Mouse (Mus musculus): ENCODE data around the gene Svs3b. TPM values are rescaled to one million over a fixed set of nuclear protein-coding genes. Genes with fewer than 3 reads are reported as not detected.
"Not testable (repeated sequence)": the region's sequence is repeated elsewhere in the genome, so short reads cannot be mapped to it uniquely, and the experiment has no call there.

The Svs3b gene
- polyA plus RNA-seq (2012; rRNA removed) = not detected in 2 replicates

GRCm38 (mm10) chr2:164256540-164256939 is at the start of gene Svs3b:
TSS of gene Svs3b (minus strand) at chr2:164256640.
- not testable (repeated sequence) for H3K4me1 ChIP-seq (ENCODE audit: control insufficient read depth, insufficient read depth, low read length); DNase-seq; H3K4me3 ChIP-seq (replicated peaks; ENCODE audit: extremely low read depth, low read depth, low read length)
- 76% methylated on average over 1 of the region's 1 CpGs for WGBS

- not testable (repeated sequence) for H3K4me1 ChIP-seq (ENCODE audit: control insufficient read depth, insufficient read depth, low read length); H3K4me3 ChIP-seq (replicated peaks; ENCODE audit: extremely low read depth, low read depth, low read length); DNase-seq
- 75% methylated on average over 1 of the region's 1 CpGs for WGBS
Measured at GRCm38 (mm10) chr2:164288968-164289367, 32.5 kb upstream of the Svs3b start, which contains the start of gene Svs3a. TSS of gene Svs3a (plus strand) at chr2:164289268.

- no peak for DNase-seq
- TF ChIP-seq POLR2A (IDR thresholded peaks at IDR 0.05; ENCODE audit: borderline replicate concordance, extremely low read depth, low read depth, low read length) (no peak), CTCF (IDR thresholded peaks at IDR 0.05; ENCODE audit: insufficient read depth, low read length) (no peak)
- Histone ChIP-seq H3K4me1 (ENCODE audit: control insufficient read depth, insufficient read depth, low read length) (no peaks in the 10 kb centered on the region), H3K4me3 (replicated peaks; ENCODE audit: extremely low read depth, low read depth, low read length) (no peak within 1 kb of the TSS)
- WGBS = 83% methylated on average over 4 of the region's 4 CpGs
Measured at GRCm38 (mm10) chr2:164278359-164278758, 21.9 kb upstream of the Svs3b start, which contains the start of gene Svs4. TSS of gene Svs4 (minus strand) at chr2:164278459.

- DNase-seq = no peak
- 78% methylated on average over 3 of the region's 3 CpGs for WGBS
- TF ChIP-seq POLR2A (IDR thresholded peaks at IDR 0.05; ENCODE audit: borderline replicate concordance, extremely low read depth, low read depth, low read length) = no peak
- TF ChIP-seq CTCF (IDR thresholded peaks at IDR 0.05; ENCODE audit: insufficient read depth, low read length) = no peak
- Histone ChIP-seq H3K4me3 (replicated peaks; ENCODE audit: extremely low read depth, low read depth, low read length) (no peak within 1 kb of the TSS), H3K4me1 (ENCODE audit: control insufficient read depth, insufficient read depth, low read length) (no peaks in the 10 kb centered on the region)
Measured at GRCm38 (mm10) chr2:164238366-164238765, 18.1 kb downstream of the Svs3b start, which contains the start of gene Svs2. TSS of gene Svs2 (minus strand) at chr2:164238466.

GRCm38 (mm10) chr2:164232671-164233070 is 23.8 kb downstream of the Svs3b start:
- Histone ChIP-seq H3K4me1 (ENCODE audit: control insufficient read depth, insufficient read depth, low read length) (no peaks in the 10 kb centered on the region), H3K4me3 (replicated peaks; ENCODE audit: extremely low read depth, low read depth, low read length) (no peak overlapping the region)
- WGBS = 74% methylated on average over 8 of the region's 8 CpGs
- TF ChIP-seq POLR2A (IDR thresholded peaks at IDR 0.05; ENCODE audit: borderline replicate concordance, extremely low read depth, low read depth, low read length) = no peak
- no peak for DNase-seq

GRCm38 (mm10) chr2:164228361-164229070 is 27.9 kb downstream of the Svs3b start:
- no peak overlapping the region for H3K4me3 ChIP-seq (replicated peaks; ENCODE audit: extremely low read depth, low read depth, low read length)
- 77% methylated on average over 8 of the region's 8 CpGs for WGBS
- TF ChIP-seq POLR2A (IDR thresholded peaks at IDR 0.05; ENCODE audit: borderline replicate concordance, extremely low read depth, low read depth, low read length) = no peak
- TF ChIP-seq CTCF (IDR thresholded peaks at IDR 0.05; ENCODE audit: insufficient read depth, low read length) = no peak

GRCm38 (mm10) chr2:164221522-164221921 is 34.9 kb downstream of the Svs3b start, which contains the start of gene Wfdc15b:
TSS of gene Wfdc15b (minus strand) at chr2:164221660.
- no peak within 1 kb of the TSS for H3K4me3 ChIP-seq (replicated peaks; ENCODE audit: extremely low read depth, low read depth, low read length)
- TF ChIP-seq CTCF (IDR thresholded peaks at IDR 0.05; ENCODE audit: insufficient read depth, low read length) = no peak
- TF ChIP-seq POLR2A (IDR thresholded peaks at IDR 0.05; ENCODE audit: borderline replicate concordance, extremely low read depth, low read depth, low read length) = no peak

More at GRCm38 (mm10) chr2:164228361-164229070, 27.9 kb downstream of the Svs3b start:
- no peak for DNase-seq
- H3K4me1 ChIP-seq (ENCODE audit: control insufficient read depth, insufficient read depth, low read length) = no peaks in the 10 kb centered on the region

GRCm38 (mm10) chr2:164219295-164219694 is 37.1 kb downstream of the Svs3b start:
- WGBS = 81% methylated on average over 9 of the region's 9 CpGs
- no peak overlapping the region for H3K4me3 ChIP-seq (replicated peaks; ENCODE audit: extremely low read depth, low read depth, low read length)
- no peak for DNase-seq
- H3K4me1 ChIP-seq (ENCODE audit: control insufficient read depth, insufficient read depth, low read length) = no peaks in the 10 kb centered on the region
- TF ChIP-seq CTCF (IDR thresholded peaks at IDR 0.05; ENCODE audit: insufficient read depth, low read length) (no peak), POLR2A (IDR thresholded peaks at IDR 0.05; ENCODE audit: borderline replicate concordance, extremely low read depth, low read depth, low read length) (no peak)

More at GRCm38 (mm10) chr2:164221522-164221921, 34.9 kb downstream of the Svs3b start, which contains the start of gene Wfdc15b:
- H3K4me1 ChIP-seq (ENCODE audit: control insufficient read depth, insufficient read depth, low read length) = no peaks in the 10 kb centered on the region
- 25% methylated on average over 11 of the region's 11 CpGs for WGBS
- DNase-seq = no peak

- WGBS = 84% methylated on average over 5 of the region's 5 CpGs
- no peak for TF ChIP-seq POLR2A (IDR thresholded peaks at IDR 0.05; ENCODE audit: borderline replicate concordance, extremely low read depth, low read depth, low read length)
- no peak for TF ChIP-seq CTCF (IDR thresholded peaks at IDR 0.05; ENCODE audit: insufficient read depth, low read length)
Measured at GRCm38 (mm10) chr2:164212711-164213110, 43.7 kb downstream of the Svs3b start.

GRCm38 (mm10) chr2:164210892-164211291 is 45.5 kb downstream of the Svs3b start:
- 81% methylated on average over 4 of the region's 4 CpGs for WGBS
- DNase-seq = no peak
- TF ChIP-seq CTCF (IDR thresholded peaks at IDR 0.05; ENCODE audit: insufficient read depth, low read length) (no peak), POLR2A (IDR thresholded peaks at IDR 0.05; ENCODE audit: borderline replicate concordance, extremely low read depth, low read depth, low read length) (no peak)
- H3K4me1 ChIP-seq (ENCODE audit: control insufficient read depth, insufficient read depth, low read length) = no peaks in the 10 kb centered on the region
- H3K4me3 ChIP-seq (replicated peaks; ENCODE audit: extremely low read depth, low read depth, low read length) = no peak overlapping the region

More at GRCm38 (mm10) chr2:164212711-164213110, 43.7 kb downstream of the Svs3b start:
- no peak overlapping the region for H3K4me3 ChIP-seq (replicated peaks; ENCODE audit: extremely low read depth, low read depth, low read length)
- no peaks in the 10 kb centered on the region for H3K4me1 ChIP-seq (ENCODE audit: control insufficient read depth, insufficient read depth, low read length)
- DNase-seq = no peak

Data from lung, adult 2 months (tissue).